Mouse (Mus musculus) hindbrain, embryonic 11.5 days (tissue): ENCODE results near the gene Cadps. TPM values are rescaled to one million over a fixed set of nuclear protein-coding genes. Genes with fewer than 3 reads are reported as not detected.

Source experiments
- ATAC-seq: fragments of 200-750 bp; cut with Nextera tagmentation; 2 replicates; pipeline ENCODE4 v1.8.0; 2017; ENCODE audit warnings: mild to moderate bottlenecking, moderate TSS enrichment, moderate library complexity; ENCODE audit not compliant: low FRiP score
- DNase-seq: peaks from one replicate; pipeline ENCODE4 v3.0.0-alpha.2; 2015; ENCODE audit warnings: low spot score
- H3K27ac ChIP-seq: fragments of 300-500 bp; sonication (generic); 2 replicates; pipeline ENCODE4 v1.5.1; 2014; ENCODE audit warnings: mild to moderate bottlenecking, low read depth, low read length
- H3K27me3 ChIP-seq: fragments of 300-500 bp; sonication (generic); 2 replicates; pipeline ENCODE4 v1.6.1; 2014; ENCODE audit warnings: mild to moderate bottlenecking, low read length, moderate library complexity, mixed read lengths; ENCODE audit not compliant: control insufficient read depth, insufficient read depth
- H3K36me3 ChIP-seq: fragments of 300-500 bp; sonication (generic); 2 replicates; pipeline ENCODE4 v1.6.1; 2014; ENCODE audit warnings: mild to moderate bottlenecking, low read length, moderate library complexity, mixed read lengths; ENCODE audit not compliant: control insufficient read depth, insufficient read depth
- H3K4me1 ChIP-seq: fragments of 300-500 bp; sonication (generic); replicated peaks from 2 replicates; pipeline ENCODE4 v1.6.1; 2014; ENCODE audit warnings: low read length, mixed read lengths; ENCODE audit not compliant: control insufficient read depth, insufficient read depth
- H3K4me2 ChIP-seq: fragments of 300-500 bp; sonication (generic); replicated peaks from 2 replicates; pipeline ENCODE4 v1.6.1; 2014; ENCODE audit warnings: mild to moderate bottlenecking, low read depth, low read length
- H3K4me3 ChIP-seq: fragments of 300-500 bp; sonication (generic); 2 replicates; pipeline ENCODE4 v1.5.1; 2014; ENCODE audit warnings: low read depth, low read length
- H3K9ac ChIP-seq: fragments of 300-500 bp; sonication (generic); 2 replicates; pipeline ENCODE4 v1.6.1; 2014; ENCODE audit warnings: low read depth, low read length
- H3K9me3 ChIP-seq: fragments of 300-500 bp; sonication (generic); 2 replicates; pipeline ENCODE4 v1.6.1; 2016; ENCODE audit warnings: low read length; ENCODE audit not compliant: control insufficient read depth
- WGBS: fragments of 180-500 bp; shearing (Covaris S2); extraction: QIAGEN DNeasy Blood & Tissue Kit; methylation state at CpG from one replicate; pipeline ENCODE4 v1.1.7; 2014; 5-methylcytosine and 5-hydroxymethylcytosine counted together
- polyA plus RNA-seq: library from polyadenylated mRNA; unstranded; fragments of >200 nt; fragmentation: Nextera tagmentation; extraction: Ambion mirVana; gene quantifications from 2 replicates; pipeline ENCODE4 v1.2.1, GENCODE M21; 2014

Gene Cadps
- polyA plus RNA-seq, 1 experiment from 2014 or later: 24.3 TPM

GRCm38 (mm10) chr14:12780016-12780415 lies 42.9 kb downstream of the Cadps start:
- Histone ChIP-seq H3K9me3 (no peaks in the 10 kb centered on the region), H3K4me3 (no peak overlapping the region), H3K4me1 (no peaks in the 10 kb centered on the region), H3K4me2 (no peak overlapping the region), H3K27ac (no peak overlapping the region), H3K9ac (no peak overlapping the region), H3K27me3 (no peaks in the 10 kb centered on the region), H3K36me3 (no peaks in the 10 kb centered on the region)
- 87% methylated on average over 1 of the region's 1 CpGs for WGBS
- DNase-seq (no peak), ATAC-seq (no peak)

DNA sequence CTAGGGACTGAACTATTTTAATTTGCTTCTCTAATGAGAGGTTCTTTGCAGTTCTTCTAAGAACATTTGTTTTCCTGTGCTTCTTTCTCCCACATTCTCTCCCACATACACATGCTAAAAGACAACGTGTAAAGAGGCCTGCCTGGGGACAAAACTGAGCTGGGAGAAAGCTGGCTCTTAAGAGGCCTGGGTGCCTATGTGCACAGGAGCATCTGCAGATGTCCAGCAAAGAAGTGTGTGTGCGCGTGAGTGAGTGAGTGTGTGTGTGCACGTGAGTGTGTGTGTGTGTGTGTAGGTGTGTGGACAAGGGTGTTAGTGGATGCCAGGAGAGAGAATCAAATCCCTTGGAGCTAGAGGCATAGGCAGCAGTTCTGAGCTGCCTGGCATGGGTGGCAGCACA lies 44.9 kb downstream of the Cadps start:
- WGBS: 80% methylated on average over 4 of the region's 4 CpGs
- no peak for DNase-seq
- no peaks in the 10 kb centered on the region for H3K4me1 ChIP-seq
- no peaks in the 10 kb centered on the region for H3K27me3 ChIP-seq
- no peak overlapping the region for H3K4me2 ChIP-seq
- H3K27ac ChIP-seq: no peak overlapping the region
- ATAC-seq: no peak
- no peak overlapping the region for H3K9ac ChIP-seq
- no peaks in the 10 kb centered on the region for H3K36me3 ChIP-seq
- no peaks in the 10 kb centered on the region for H3K9me3 ChIP-seq
- H3K4me3 ChIP-seq: no peak overlapping the region

GRCm38 (mm10) chr14:12768870-12769269 lies 54.0 kb downstream of the Cadps start:
- H3K27ac ChIP-seq: no peak overlapping the region
- 89% methylated on average over 1 of the region's 1 CpGs for WGBS
- no peak overlapping the region for H3K9ac ChIP-seq
- DNase-seq: no peak
- H3K4me3 ChIP-seq: no peak overlapping the region
- no peaks in the 10 kb centered on the region for H3K27me3 ChIP-seq
- H3K36me3 ChIP-seq: no peaks in the 10 kb centered on the region
- H3K4me1 ChIP-seq: no peaks in the 10 kb centered on the region
- no peak overlapping the region for H3K4me2 ChIP-seq
- H3K9me3 ChIP-seq: no peaks in the 10 kb centered on the region; the same call in 1 of the 2 replicates
- ATAC-seq: no peak

DNA sequence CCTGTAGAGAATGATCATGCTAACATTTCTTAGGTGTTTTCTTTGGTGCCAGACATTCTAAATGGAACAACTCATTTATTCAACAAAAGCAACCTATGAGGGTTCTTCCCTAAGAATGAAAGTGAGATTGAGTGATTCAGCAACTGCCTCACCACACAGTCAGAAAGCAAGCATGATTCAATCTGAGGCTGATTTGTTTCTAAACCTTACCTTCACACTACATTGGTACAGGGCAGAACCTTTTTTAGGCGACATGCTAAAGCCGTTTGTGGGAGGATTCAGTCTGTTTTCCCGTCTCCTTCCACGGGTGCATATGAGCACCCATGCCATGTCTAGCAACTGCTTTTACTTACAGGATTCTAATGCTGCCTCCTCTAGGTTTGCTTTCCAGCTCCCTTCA lies 69.6 kb downstream of the Cadps start:
- no peaks in the 10 kb centered on the region for H3K4me1 ChIP-seq
- no peak overlapping the region for H3K9ac ChIP-seq
- ATAC-seq (no peak), DNase-seq (no peak)
- H3K4me2 ChIP-seq: no peak overlapping the region
- no peak overlapping the region for H3K27ac ChIP-seq
- no peak overlapping the region for H3K4me3 ChIP-seq
- H3K36me3 ChIP-seq: no peaks in the 10 kb centered on the region
- WGBS: 96% methylated on average over 4 of the region's 4 CpGs
- no peaks in the 10 kb centered on the region for H3K9me3 ChIP-seq
- no peaks in the 10 kb centered on the region for H3K27me3 ChIP-seq

GRCm38 (mm10) chr14:12751821-12752220 lies 71.1 kb downstream of the Cadps start:
- Histone ChIP-seq H3K4me1 (no peaks in the 10 kb centered on the region), H3K4me3 (no peak overlapping the region), H3K36me3 (no peaks in the 10 kb centered on the region), H3K27me3 (no peaks in the 10 kb centered on the region), H3K9ac (no peak overlapping the region), H3K9me3 (no peaks in the 10 kb centered on the region), H3K4me2 (no peak overlapping the region), H3K27ac (no peak overlapping the region)
- DNase-seq: no peak
- ATAC-seq: no peak
- WGBS: 80% methylated on average over 1 of the region's 1 CpGs

DNA sequence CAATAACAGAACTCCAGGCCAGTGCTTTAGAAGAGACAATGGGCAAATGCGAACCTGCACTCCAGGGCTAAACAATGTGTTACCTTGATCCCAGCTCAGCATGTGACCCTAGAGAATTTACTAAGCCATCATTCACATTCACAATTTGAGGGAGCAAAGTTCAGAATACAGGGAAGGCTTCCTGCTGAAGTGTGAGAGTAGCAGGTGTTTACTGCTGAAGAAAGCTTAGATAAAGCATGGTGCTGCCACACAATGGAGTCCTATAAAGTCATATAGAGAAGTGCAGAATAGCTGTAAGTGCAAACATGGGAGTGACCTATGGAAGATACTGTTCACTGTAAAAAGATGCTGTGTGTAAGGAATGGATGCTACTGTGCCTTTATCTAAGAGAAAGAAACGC lies 91.9 kb downstream of the Cadps start:
- WGBS: 81% methylated on average over 2 of the region's 2 CpGs
- H3K9ac ChIP-seq: no peak overlapping the region
- no peaks in the 10 kb centered on the region for H3K4me1 ChIP-seq
- no peaks in the 10 kb centered on the region for H3K9me3 ChIP-seq
- no peaks in the 10 kb centered on the region for H3K27me3 ChIP-seq
- H3K36me3 ChIP-seq: no peaks in the 10 kb centered on the region
- no peak overlapping the region for H3K4me2 ChIP-seq
- no peak overlapping the region for H3K27ac ChIP-seq
- H3K4me3 ChIP-seq: no peak overlapping the region
- ATAC-seq (no peak), DNase-seq (no peak)

DNA sequence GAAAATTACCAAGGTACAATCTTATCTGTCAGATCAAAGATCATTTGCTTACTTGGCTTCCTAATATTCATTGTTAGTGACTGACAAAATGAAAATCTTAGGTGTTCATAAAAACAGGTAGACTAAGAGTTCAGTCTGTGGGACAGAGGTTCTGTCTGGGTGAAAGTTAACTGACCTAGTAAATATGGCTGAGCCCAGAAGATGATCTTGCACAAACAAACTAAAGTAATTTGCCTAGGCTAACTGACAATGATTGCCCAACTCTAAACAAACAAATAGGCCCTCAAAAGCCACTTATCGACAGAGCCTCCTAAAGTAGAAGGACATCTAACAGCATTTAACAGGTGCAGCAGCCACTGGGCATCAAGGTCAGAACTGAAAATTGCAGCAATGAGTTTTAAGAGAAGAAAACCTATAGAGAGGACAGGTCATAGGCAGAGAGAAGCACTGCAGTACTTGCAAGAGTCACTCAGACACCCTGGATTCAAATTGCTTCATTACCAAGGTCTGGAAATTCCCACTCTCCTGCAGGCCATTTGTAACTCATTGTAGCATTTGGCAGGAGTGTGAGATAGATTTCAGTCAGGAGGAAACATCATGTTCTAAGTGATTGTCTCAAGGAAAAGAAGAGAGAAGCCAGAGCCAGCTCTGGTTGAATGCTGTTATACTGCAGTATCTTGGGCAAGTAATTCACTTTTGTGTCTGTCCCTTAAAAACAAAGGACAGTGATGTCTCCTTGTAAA lies 100.3 kb downstream of the Cadps start:
- Histone ChIP-seq H3K4me2 (no peak overlapping the region), H3K9ac (no peak overlapping the region), H3K27me3 (no peaks in the 10 kb centered on the region), H3K4me1 (no peaks in the 10 kb centered on the region), H3K36me3 (no peaks in the 10 kb centered on the region), H3K4me3 (no peak overlapping the region), H3K9me3 (no peaks in the 10 kb centered on the region), H3K27ac (no peak overlapping the region)
- ATAC-seq (no peak), DNase-seq (no peak)
- WGBS: 93% methylated on average over 1 of the region's 1 CpGs

DNA sequence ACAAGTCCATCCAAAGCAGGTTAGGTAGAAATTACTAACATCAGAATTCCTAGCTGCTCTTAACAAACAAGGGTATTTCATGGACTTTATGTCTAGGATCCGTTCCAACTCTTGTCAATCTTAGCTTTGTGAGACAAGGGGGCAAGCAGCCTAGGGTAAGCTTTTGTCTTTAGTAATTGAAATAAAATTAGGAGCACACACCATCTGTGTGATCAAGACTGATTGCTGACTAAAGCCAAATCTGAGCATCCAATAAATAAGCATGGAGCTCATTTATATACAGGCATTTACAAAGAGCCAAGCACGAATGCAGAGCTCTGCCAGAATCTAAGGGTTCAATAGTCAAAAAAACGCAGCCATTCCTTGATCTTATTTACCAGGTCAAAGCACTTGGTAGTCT lies 104.1 kb downstream of the Cadps start:
- 66% methylated on average over 3 of the region's 3 CpGs for WGBS
- DNase-seq (no peak), ATAC-seq (no peak)
- H3K4me1 ChIP-seq: no peaks in the 10 kb centered on the region
- H3K4me3 ChIP-seq: no peak overlapping the region
- H3K9me3 ChIP-seq: no peaks in the 10 kb centered on the region
- no peak overlapping the region for H3K9ac ChIP-seq
- H3K27me3 ChIP-seq: no peaks in the 10 kb centered on the region
- H3K36me3 ChIP-seq: no peaks in the 10 kb centered on the region
- H3K4me2 ChIP-seq: no peak overlapping the region
- no peak overlapping the region for H3K27ac ChIP-seq

GRCm38 (mm10) chr14:12715906-12716659 lies 106.8 kb downstream of the Cadps start:
- ATAC-seq (no peak), DNase-seq (no peak)
- Histone ChIP-seq H3K4me2 (no peak overlapping the region), H3K36me3 (no peaks in the 10 kb centered on the region), H3K27me3 (no peaks in the 10 kb centered on the region), H3K4me3 (no peak overlapping the region), H3K9ac (no peak overlapping the region), H3K9me3 (no peaks in the 10 kb centered on the region), H3K27ac (no peak overlapping the region), H3K4me1 (no peaks in the 10 kb centered on the region)
- 81% methylated on average over 2 of the region's 2 CpGs for WGBS
